ENCODE assay signal across 8 mouse cellular contexts in the genomic region with DNA sequence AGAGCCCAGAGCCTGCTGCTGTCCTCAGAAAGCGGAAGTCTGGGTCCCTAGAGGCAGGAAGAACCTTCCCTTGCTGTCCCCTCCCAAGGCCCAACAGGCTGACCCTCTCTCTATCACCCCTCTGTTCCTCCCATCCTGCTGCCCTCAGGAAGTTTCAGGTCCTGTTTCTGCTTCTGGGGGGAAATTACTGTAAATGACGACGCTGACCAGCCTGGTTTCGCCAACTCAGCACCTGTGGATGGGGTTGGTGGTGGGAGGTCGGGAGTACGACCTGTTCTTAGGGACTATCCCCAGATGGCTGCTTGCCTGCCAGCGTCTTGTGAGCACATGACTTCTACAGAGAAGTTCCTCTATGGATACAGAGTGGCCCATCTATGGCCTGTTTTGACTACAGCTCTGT. TPM values are rescaled to one million over a fixed set of nuclear protein-coding genes. Genes with fewer than 3 reads are reported as not detected.
A peak's percentile ranks its signal among the peaks of the same experiment; 100 is the strongest.
DNase-seq lines count a peak whose midpoint lies in the region; ATAC-seq lines count a peak whose summit lies in the region.

A gene (minus strand): TSS at position 87 of the 400 bp plus-strand sequence.

- no peak within 1 kb of the TSS for H3K9ac ChIP-seq in forebrain, embryonic 12.5 days
- no peak within 1 kb of the TSS for H3K9ac ChIP-seq in neural tube, embryonic 15.5 days (replicated peaks)

- DNase-seq in spleen, postnatal 36 days (ENCODE audit: low spot score in 2 of 2): peak; percentile 6 to 8
- no peak for DNase-seq in spleen, postnatal 10 days (ENCODE audit: low spot score in 2 of 2)
- no peak for DNase-seq in heart, postnatal 4 days
- DNase-seq in limb, embryonic 10.5 days (ENCODE audit: low spot score): no peak
- DNase-seq in thymus, adult 18-20 months: no peak

- no peak for ATAC-seq in forebrain, embryonic 12.5 days (ENCODE audit: low FRiP score)
- ATAC-seq in neural tube, embryonic 15.5 days (ENCODE audit: low FRiP score): no peak
- no peak for ATAC-seq in cerebellum, adult (ENCODE audit: insufficient number of reproducible peaks, low FRiP score, low TSS enrichment)

- peaks cover 4% of the 10 kb centered on the region; the same call in 1 of the 2 replicates for H3K4me1 ChIP-seq in forebrain, embryonic 12.5 days
- H3K4me1 ChIP-seq in limb, embryonic 10.5 days: no peaks in the 10 kb centered on the region
- H3K4me1 ChIP-seq in neural tube, embryonic 15.5 days: peaks cover 8% of the 10 kb centered on the region; the same call in 1 of the 2 replicates

- no peaks in the 10 kb centered on the region for H3K36me3 ChIP-seq in forebrain, embryonic 12.5 days (replicated peaks)
- no peaks in the 10 kb centered on the region for H3K36me3 ChIP-seq in limb, embryonic 10.5 days
- H3K36me3 ChIP-seq in neural tube, embryonic 15.5 days: no peaks in the 10 kb centered on the region

- peaks cover 7% of the 10 kb centered on the region; the same call in 1 of the 2 replicates for H3K27me3 ChIP-seq in forebrain, embryonic 12.5 days
- H3K27me3 ChIP-seq in limb, embryonic 10.5 days (ENCODE audit: low read depth, poor library complexity, severe bottlenecking): peaks cover 10% of the 10 kb centered on the region
- H3K27me3 ChIP-seq in neural tube, embryonic 15.5 days (replicated peaks): peaks cover 4% of the 10 kb centered on the region; the same call in 1 of the 2 replicates

- H3K9me3 ChIP-seq in forebrain, embryonic 12.5 days: no peaks in the 10 kb centered on the region
- H3K9me3 ChIP-seq in limb, embryonic 10.5 days (replicated peaks): no peaks in the 10 kb centered on the region
- no peaks in the 10 kb centered on the region for H3K9me3 ChIP-seq in neural tube, embryonic 15.5 days (replicated peaks)

- no peak within 1 kb of the TSS for H3K4me3 ChIP-seq in forebrain, embryonic 12.5 days (replicated peaks)
- H3K4me3 ChIP-seq in limb, embryonic 10.5 days: no peak within 1 kb of the TSS
- H3K4me3 ChIP-seq in neural tube, embryonic 15.5 days (replicated peaks): no peak within 1 kb of the TSS

- WGBS in forebrain, embryonic 12.5 days: 81% methylated on average over 7 of the region's 7 CpGs
- 80% methylated on average over 7 of the region's 7 CpGs for WGBS in limb, embryonic 10.5 days
- 80% methylated on average over 7 of the region's 7 CpGs for WGBS in neural tube, embryonic 15.5 days

- no peak within 1 kb of the TSS for H3K4me2 ChIP-seq in forebrain, embryonic 12.5 days
- no peak within 1 kb of the TSS for H3K4me2 ChIP-seq in neural tube, embryonic 15.5 days

- H3K27ac ChIP-seq in forebrain, embryonic 12.5 days: no peak within 1 kb of the TSS
- H3K27ac ChIP-seq in limb, embryonic 10.5 days: no peak within 1 kb of the TSS
- H3K27ac ChIP-seq in neural tube, embryonic 15.5 days (replicated peaks): no peak within 1 kb of the TSS

RNA-seq across cellular contexts. Expression of the gene that starts here (rescaled TPM):
- 16.0 and 18.8 TPM in 2 replicates for polyA plus RNA-seq in forebrain, embryonic 12.5 days (2016; fragmentation: Nextera tagmentation; extraction: Ambion mirVana)
- 10 to 100 TPM; 14.6 to 17.9 TPM for total RNA-seq in heart, postnatal 4 days (2021)
- polyA plus RNA-seq in limb, embryonic 10.5 days (2016; fragmentation: Nextera tagmentation; extraction: Ambion mirVana): 10.6 TPM in 2 replicates
- polyA plus RNA-seq in neural tube, embryonic 15.5 days (2015; fragmentation: Nextera tagmentation; extraction: Ambion mirVana): 62.0 and 62.4 TPM in 2 replicates

Comparison
In these comparisons a context has a peak if more than half of its experiments do, and no peak if none do; other contexts are left out.
1. DNase-seq: peak in spleen, postnatal 36 days (2 of 2); none in spleen, postnatal 10 days (0 of 2), heart, postnatal 4 days (single experiment), limb, embryonic 10.5 days (single experiment) and thymus, adult 18-20 months (0 of 2).